12 mouse cellular contexts compared by ENCODE assay signal in genomic region chr13:20092301-20092700, GRCm38 (mm10). TPM values are rescaled to one million over a fixed set of nuclear protein-coding genes. Genes with fewer than 3 reads are reported as not detected.
DNase-seq lines count a peak whose midpoint lies in the region; ATAC-seq and TF ChIP-seq lines count a peak whose summit lies in the region.
"Had no signal": no experiment of that assay in that cellular context is flagged by ENCODE, and none has a peak within 500 bp of the region (broad histone marks: within the 10 kb centered on the region; RNA-seq: fewer than 3 reads in every experiment).

No protein-coding gene starts in this region.

- no peak for TF ChIP-seq CTCF in liver, postnatal 0 days (IDR thresholded peaks at IDR 0.05; ENCODE audit: low read depth)
- no peak for TF ChIP-seq CTCF in hindbrain, postnatal 0 days (IDR thresholded peaks at IDR 0.05; ENCODE audit: low read depth)

- peak overlapping the region; percentile 90; the same call in 1 of the 2 replicates for H3K4me2 ChIP-seq in liver, postnatal 0 days (ENCODE audit: low read depth, low read length)
- no peak overlapping the region for H3K4me2 ChIP-seq in liver, embryonic 12.5 days
- peak overlapping the region; percentile 93; the same call in 1 of the 2 replicates for H3K4me2 ChIP-seq in embryonic facial prominence, embryonic 14.5 days (ENCODE audit: low read depth, low read length)
- H3K4me2 ChIP-seq in hindbrain, postnatal 0 days (ENCODE audit: low read depth, low read length) = no peak overlapping the region
- no peak overlapping the region for H3K4me2 ChIP-seq in forebrain, embryonic 16.5 days (ENCODE audit: low read length)

- 49% methylated on average over 3 of the region's 3 CpGs for WGBS in liver, postnatal 0 days (ENCODE audit: insufficient replicate concordance)
- 42% methylated on average over 3 of the region's 3 CpGs for WGBS in liver, embryonic 12.5 days (ENCODE audit: insufficient replicate concordance)
- 88% methylated on average over 3 of the region's 3 CpGs for WGBS in embryonic facial prominence, embryonic 14.5 days
- 87% methylated on average over 3 of the region's 3 CpGs for WGBS in hindbrain, postnatal 0 days
- 95% methylated on average over 3 of the region's 3 CpGs for WGBS in forebrain, embryonic 16.5 days

- no peak for DNase-seq in liver, postnatal 0 days
- DNase-seq in T-cell, adult 2 months (ENCODE audit: low spot score) = peak; percentile 33
- DNase-seq in embryonic facial prominence, embryonic 14.5 days (ENCODE audit: low spot score) = no peak
- DNase-seq in urinary bladder, postnatal 4 days (ENCODE audit: low spot score in 2 of 2) = no peak
- DNase-seq in hindbrain, postnatal 0 days (ENCODE audit: low spot score) = no peak
- DNase-seq: cerebellum, adult 2 months; kidney, postnatal 36 days; layer of hippocampus, postnatal 36 days; liver, embryonic 13.5 days had no signal

- no peaks in the 10 kb centered on the region for H3K36me3 ChIP-seq in liver, postnatal 0 days (replicated peaks; ENCODE audit: insufficient read depth, low read length)
- no peaks in the 10 kb centered on the region for H3K36me3 ChIP-seq in liver, embryonic 12.5 days
- H3K36me3 ChIP-seq in embryonic facial prominence, embryonic 14.5 days (ENCODE audit: control insufficient read depth, insufficient read depth, low read length) = no peaks in the 10 kb centered on the region
- H3K36me3 ChIP-seq in hindbrain, postnatal 0 days (ENCODE audit: insufficient read depth, low read length) = no peaks in the 10 kb centered on the region
- no peaks in the 10 kb centered on the region for H3K36me3 ChIP-seq in forebrain, embryonic 16.5 days (ENCODE audit: control insufficient read depth, insufficient read depth)
- H3K36me3 ChIP-seq: liver, embryonic 13.5 days had no signal

- no peak overlapping the region for H3K9ac ChIP-seq in liver, postnatal 0 days (replicated peaks)
- H3K9ac ChIP-seq in liver, embryonic 12.5 days = no peak overlapping the region
- no peak overlapping the region for H3K9ac ChIP-seq in embryonic facial prominence, embryonic 14.5 days (ENCODE audit: low read depth, low read length)
- no peak overlapping the region for H3K9ac ChIP-seq in hindbrain, postnatal 0 days (replicated peaks; ENCODE audit: low read length)
- no peak overlapping the region for H3K9ac ChIP-seq in forebrain, embryonic 16.5 days (replicated peaks; ENCODE audit: low read depth, low read length)
- H3K9ac ChIP-seq: liver, embryonic 13.5 days had no signal

- H3K4me3 ChIP-seq in liver, postnatal 0 days (ENCODE audit: low read depth, low read length) = no peak overlapping the region
- no peak overlapping the region for H3K4me3 ChIP-seq in liver, embryonic 12.5 days
- no peak overlapping the region for H3K4me3 ChIP-seq in embryonic facial prominence, embryonic 14.5 days (ENCODE audit: low read depth, low read length)
- no peak overlapping the region for H3K4me3 ChIP-seq in hindbrain, postnatal 0 days (ENCODE audit: low read length)
- no peak overlapping the region for H3K4me3 ChIP-seq in forebrain, embryonic 16.5 days (replicated peaks; ENCODE audit: low read length)

- ATAC-seq in liver, postnatal 0 days = peak; percentile 15; the same call in 1 of the 2 replicates
- ATAC-seq in liver, embryonic 12.5 days = no peak
- no peak for ATAC-seq in embryonic facial prominence, embryonic 14.5 days (ENCODE audit: low read depth)
- ATAC-seq in megakaryocyte progenitor cell, adult 5-6 weeks (replicated peaks; ENCODE audit: poor library complexity) = peak; percentile 44
- ATAC-seq in hindbrain, postnatal 0 days = no peak
- ATAC-seq in forebrain, embryonic 16.5 days = no peak

- peaks cover 24% of the 10 kb centered on the region for H3K27me3 ChIP-seq in liver, postnatal 0 days (ENCODE audit: insufficient read depth, low read length)
- peaks cover 65% of the 10 kb centered on the region for H3K27me3 ChIP-seq in liver, embryonic 12.5 days (replicated peaks)
- peaks cover 17% of the 10 kb centered on the region; the same call in 1 of the 2 replicates for H3K27me3 ChIP-seq in embryonic facial prominence, embryonic 14.5 days (replicated peaks; ENCODE audit: control insufficient read depth, insufficient read depth, low read length)
- H3K27me3 ChIP-seq in hindbrain, postnatal 0 days (ENCODE audit: insufficient read depth, low read length) = peaks cover 5% of the 10 kb centered on the region; the same call in 1 of the 2 replicates
- H3K27me3 ChIP-seq in forebrain, embryonic 16.5 days (replicated peaks; ENCODE audit: control insufficient read depth, insufficient read depth, low read length) = peaks cover 30% of the 10 kb centered on the region

- peak overlapping the region; percentile 32; the same call in 1 of the 2 replicates for H3K27ac ChIP-seq in liver, postnatal 0 days (ENCODE audit: low read depth)
- H3K27ac ChIP-seq in liver, embryonic 12.5 days = no peak overlapping the region
- H3K27ac ChIP-seq in embryonic facial prominence, embryonic 14.5 days (replicated peaks; ENCODE audit: low read depth, low read length) = no peak overlapping the region
- H3K27ac ChIP-seq in hindbrain, postnatal 0 days = no peak overlapping the region
- no peak overlapping the region for H3K27ac ChIP-seq in forebrain, embryonic 16.5 days (ENCODE audit: low read length)

- H3K9me3 ChIP-seq in liver, postnatal 0 days (ENCODE audit: low read length) = no peaks in the 10 kb centered on the region
- no peaks in the 10 kb centered on the region for H3K9me3 ChIP-seq in liver, embryonic 12.5 days (replicated peaks)
- no peaks in the 10 kb centered on the region for H3K9me3 ChIP-seq in embryonic facial prominence, embryonic 14.5 days (ENCODE audit: control insufficient read depth, low read length)
- H3K9me3 ChIP-seq in hindbrain, postnatal 0 days (ENCODE audit: low read length) = no peaks in the 10 kb centered on the region
- no peaks in the 10 kb centered on the region for H3K9me3 ChIP-seq in forebrain, embryonic 16.5 days (ENCODE audit: control insufficient read depth, low read length)
- H3K9me3 ChIP-seq: liver, embryonic 13.5 days had no signal

- no peak for TF ChIP-seq EP300 in liver, postnatal 0 days (IDR thresholded peaks at IDR 0.05; ENCODE audit: low read depth)

- H3K4me1 ChIP-seq in liver, postnatal 0 days (ENCODE audit: insufficient read depth) = peaks cover 13% of the 10 kb centered on the region
- peaks cover 18% of the 10 kb centered on the region for H3K4me1 ChIP-seq in liver, embryonic 12.5 days
- peaks cover 9% of the 10 kb centered on the region; the same call in 1 of the 2 replicates for H3K4me1 ChIP-seq in embryonic facial prominence, embryonic 14.5 days (ENCODE audit: control insufficient read depth, insufficient read depth, low read length)
- H3K4me1 ChIP-seq in hindbrain, postnatal 0 days (ENCODE audit: insufficient read depth, low read length) = no peaks in the 10 kb centered on the region
- H3K4me1 ChIP-seq in forebrain, embryonic 16.5 days (replicated peaks; ENCODE audit: control insufficient read depth, insufficient read depth, low read length) = peaks cover 9% of the 10 kb centered on the region

RNA-seq across cellular contexts. Expression of gene Elmo1, which starts 1.9 kb away (rescaled TPM):
- polyA plus RNA-seq in liver, postnatal 0 days (2015; fragmentation: Nextera tagmentation; extraction: Ambion mirVana) = 2.7 and 3.1 TPM in 2 replicates
- polyA plus RNA-seq in liver, embryonic 12.5 days (2016; fragmentation: Nextera tagmentation; extraction: Ambion mirVana) = 6.2 and 6.7 TPM in 2 replicates
- 16.6 and 21.4 TPM in 2 replicates for polyA plus RNA-seq in embryonic facial prominence, embryonic 14.5 days (2014; fragmentation: Nextera tagmentation; extraction: Ambion mirVana)
- total RNA-seq in megakaryocyte progenitor cell, adult 5-6 weeks (2015) = 97.9 and 103 TPM in 2 replicates
- 42.0 and 61.9 TPM in 2 replicates for total RNA-seq in megakaryocyte progenitor cell, adult 5-6 weeks (2017)
- 31.1 and 35.8 TPM in 2 replicates for total RNA-seq in hindbrain, postnatal 0 days (2014; rRNA removed)
- polyA plus RNA-seq in hindbrain, postnatal 0 days (2015; fragmentation: Nextera tagmentation; extraction: Ambion mirVana) = 37.4 and 37.5 TPM in 2 replicates
- 37.6 and 42.4 TPM in 2 replicates for polyA plus RNA-seq in forebrain, embryonic 16.5 days (2015; fragmentation: Nextera tagmentation; extraction: Ambion mirVana)

Comparison
In these comparisons a context has a peak if more than half of its experiments do, and no peak if none do; other contexts are left out.
1. ATAC-seq: peak in liver, postnatal 0 days (single experiment) and megakaryocyte progenitor cell, adult 5-6 weeks (single experiment); none in liver, embryonic 12.5 days (single experiment), embryonic facial prominence, embryonic 14.5 days (single experiment), hindbrain, postnatal 0 days (single experiment) and forebrain, embryonic 16.5 days (single experiment).
2. H3K4me2 ChIP-seq: peak in liver, postnatal 0 days (single experiment) and embryonic facial prominence, embryonic 14.5 days (single experiment); none in liver, embryonic 12.5 days (single experiment), hindbrain, postnatal 0 days (single experiment) and forebrain, embryonic 16.5 days (single experiment).